Mouse (Mus musculus) myocyte (in vitro differentiated cells): Measurements from ENCODE around the gene Tex2. TPM values are rescaled to one million over a fixed set of nuclear protein-coding genes. Genes with fewer than 3 reads are reported as not detected.

ENCODE experiments used
- H3K27me3 ChIP-seq: one replicate; pipeline ENCODE4 v1.6.1; 2011; ENCODE audit not compliant: control insufficient read depth, insufficient read depth, insufficient read length
- H3K36me3 ChIP-seq: one replicate; pipeline ENCODE4 v1.6.1; 2011; ENCODE audit not compliant: control insufficient read depth, insufficient read depth
- H3K4me2 ChIP-seq: one replicate; pipeline ENCODE4 v1.6.1; 2011; ENCODE audit warnings: low read depth, control low read depth
- H3K4me3 ChIP-seq: one replicate; pipeline ENCODE4 v1.5.1; 2011; ENCODE audit warnings: mild to moderate bottlenecking, control low read depth, moderate library complexity
- H3K79me2 ChIP-seq: one replicate; pipeline ENCODE4 v1.6.1; 2011; ENCODE audit not compliant: control insufficient read depth, insufficient read depth
- H3ac ChIP-seq: one replicate; pipeline ENCODE4 v1.6.1; 2011; ENCODE audit not compliant: control insufficient read depth, insufficient read length
- CEBPB ChIP-seq: IDR thresholded peaks from 2 replicates; pipeline ENCODE4 v1.6.1; 2011; ENCODE audit warnings: mild to moderate bottlenecking, moderate library complexity; ENCODE audit not compliant: poor library complexity, insufficient read depth, severe bottlenecking
- E2F4 ChIP-seq: IDR thresholded peaks from one replicate; pipeline ENCODE4 v1.6.1; 2011; ENCODE audit warnings: mild to moderate bottlenecking, control low read depth, moderate library complexity; ENCODE audit not compliant: insufficient read depth
- MAX ChIP-seq: IDR thresholded peaks from one replicate; pipeline ENCODE4 v1.6.1; 2011; ENCODE audit warnings: low read depth, mild to moderate bottlenecking, control low read depth
- MYOD1 ChIP-seq, 3 experiments: IDR thresholded peaks; one replicate each; pipeline ENCODE4 v1.6.1; 2011; ENCODE audit warnings: control low read depth in 2 of 3, low read depth in 2 of 3, mild to moderate bottlenecking in 2 of 3, moderate library complexity in 1 of 3; ENCODE audit not compliant: insufficient read length in 2 of 3, control insufficient read depth in 1 of 3
- MYOG ChIP-seq, 3 experiments: IDR thresholded peaks; one replicate each; pipeline ENCODE4 v1.6.1; 2011; ENCODE audit warnings: control low read depth in 2 of 3, low read depth in 2 of 3, mild to moderate bottlenecking in 2 of 3; ENCODE audit not compliant: insufficient read length in 2 of 3, control insufficient read depth in 1 of 3, insufficient read depth in 1 of 3
- POLR2A ChIP-seq: IDR thresholded peaks from one replicate; pipeline ENCODE4 v1.6.1; 2011; ENCODE audit warnings: low read depth, mild to moderate bottlenecking, control low read depth, moderate library complexity; ENCODE audit not compliant: insufficient read length
- POLR2AphosphoS2 ChIP-seq: IDR thresholded peaks from one replicate; pipeline ENCODE4 v1.6.1; 2011; ENCODE audit warnings: low read depth, control low read depth; ENCODE audit not compliant: insufficient read length
- REST ChIP-seq: IDR thresholded peaks from one replicate; pipeline ENCODE4 v1.6.1; 2011; ENCODE audit warnings: mild to moderate bottlenecking, control low read depth, moderate library complexity; ENCODE audit not compliant: insufficient read depth, insufficient read length
- SRF ChIP-seq: IDR thresholded peaks from one replicate; pipeline ENCODE4 v1.6.1; 2011; ENCODE audit warnings: low read depth; ENCODE audit not compliant: control insufficient read depth, insufficient read length
- TCF12 ChIP-seq: IDR thresholded peaks from one replicate; pipeline ENCODE4 v1.6.1; 2011; ENCODE audit warnings: mild to moderate bottlenecking, control low read depth; ENCODE audit not compliant: poor library complexity, insufficient read depth, severe bottlenecking
- TCF3 ChIP-seq: IDR thresholded peaks from one replicate; pipeline ENCODE4 v1.6.1; 2011; ENCODE audit warnings: low read depth, control low read depth; ENCODE audit not compliant: insufficient read length
- USF1 ChIP-seq: IDR thresholded peaks from one replicate; pipeline ENCODE4 v1.6.1; 2011; ENCODE audit warnings: low read depth, mild to moderate bottlenecking, control low read depth, moderate library complexity
- polyA plus RNA-seq: library from polyadenylated mRNA; unstranded; fragments of >200 nt; fragmentation: generic; extraction: Trizol; gene quantifications from one replicate; pipeline ENCODE4 v1.2.1, GENCODE M21; 2012; ENCODE audit warnings: missing spikeins

Gene Tex2
- polyA plus RNA-seq, 1 experiment = 7.0 TPM

DNA sequence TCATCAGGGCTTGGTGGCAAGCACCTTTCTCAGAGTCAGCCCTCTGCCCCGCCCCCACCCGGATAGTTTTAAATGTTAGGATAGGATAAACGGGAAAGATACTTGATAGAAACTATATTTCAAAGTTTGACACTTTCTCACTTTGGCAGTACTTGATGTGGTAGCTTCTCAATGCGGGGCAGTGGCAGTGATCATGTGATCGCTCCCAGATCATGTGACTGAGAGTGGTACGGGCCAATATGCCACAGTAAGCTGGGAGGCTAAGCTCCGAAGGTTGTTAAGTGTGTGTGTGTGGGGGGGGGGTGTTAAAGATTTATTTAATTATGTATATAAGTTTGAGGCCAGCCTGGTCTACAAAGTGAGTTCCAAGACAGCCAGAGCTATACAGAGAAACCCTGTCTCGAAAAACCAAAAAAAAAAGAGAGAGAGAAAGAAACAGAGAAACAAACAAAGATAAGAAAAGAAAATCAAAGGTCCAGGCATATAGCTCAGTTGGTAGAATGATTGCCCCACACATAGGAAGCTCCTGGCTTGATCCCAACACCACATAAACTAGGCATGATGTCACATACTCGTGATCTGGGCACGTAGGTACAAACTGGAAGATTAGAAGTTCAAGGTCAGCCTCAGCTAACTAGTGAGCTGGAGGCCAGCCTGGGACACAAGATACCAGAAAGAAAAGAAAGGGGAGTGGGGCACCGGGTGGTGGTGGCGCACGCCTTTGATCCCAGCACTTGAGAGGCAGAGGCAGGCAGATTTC, 4.8 kb upstream of the Tex2 start:
- Histone ChIP-seq H3K27me3 (peaks cover 21% of the 10 kb centered on the region), H3K4me3 (no peak overlapping the region), H3K4me2 (no peak overlapping the region), H3K36me3 (no peaks in the 10 kb centered on the region), H3K79me2 (no peaks in the 10 kb centered on the region), H3ac (no peak overlapping the region)
- TF ChIP-seq MAX (no peak), USF1 (peak; percentile 41)

DNA sequence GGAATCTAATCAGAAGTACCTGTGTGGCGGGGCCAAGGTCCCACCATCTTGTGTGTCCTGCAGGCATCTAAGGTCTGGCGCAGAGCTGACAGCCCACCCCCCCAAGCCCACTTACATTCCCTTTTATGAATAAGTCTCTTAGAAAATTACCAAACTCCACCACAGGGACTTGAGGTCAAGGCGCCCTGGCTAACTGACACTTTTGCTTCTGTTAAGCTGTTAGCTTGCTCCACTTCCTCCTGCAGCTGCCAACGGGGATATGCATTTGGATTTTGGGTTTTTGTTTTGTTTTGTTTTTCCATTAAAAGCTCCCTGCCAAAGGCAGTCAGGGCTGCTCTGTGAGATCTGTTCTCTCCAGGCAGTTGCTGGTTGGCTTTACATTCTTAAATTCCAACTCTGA, 2.3 kb upstream of the Tex2 start:
- Histone ChIP-seq H3K4me2 (no peak overlapping the region), H3K79me2 (peaks cover 7% of the 10 kb centered on the region), H3ac (no peak overlapping the region), H3K27me3 (peaks cover 15% of the 10 kb centered on the region), H3K4me3 (no peak overlapping the region), H3K36me3 (no peaks in the 10 kb centered on the region)
- TF ChIP-seq MAX = no peak
- TF ChIP-seq POLR2A = no peak
- TF ChIP-seq POLR2AphosphoS2 = no peak
- TF ChIP-seq USF1 = no peak
- no peak for TF ChIP-seq TCF12
- no peak for TF ChIP-seq MYOG (IDR thresholded peaks at IDR 0.05; ENCODE audit: control insufficient read depth in 1 of 3, insufficient read depth in 1 of 3, insufficient read length in 2 of 3, low read depth in 2 of 3)
- TF ChIP-seq REST = no peak
- TF ChIP-seq MYOD1 (IDR thresholded peaks at IDR 0.05; ENCODE audit: control insufficient read depth in 1 of 3, insufficient read length in 2 of 3, low read depth in 2 of 3) = no peak
- TF ChIP-seq SRF = no peak
- no peak for TF ChIP-seq E2F4
- no peak for TF ChIP-seq TCF3
- TF ChIP-seq CEBPB = no peak

DNA sequence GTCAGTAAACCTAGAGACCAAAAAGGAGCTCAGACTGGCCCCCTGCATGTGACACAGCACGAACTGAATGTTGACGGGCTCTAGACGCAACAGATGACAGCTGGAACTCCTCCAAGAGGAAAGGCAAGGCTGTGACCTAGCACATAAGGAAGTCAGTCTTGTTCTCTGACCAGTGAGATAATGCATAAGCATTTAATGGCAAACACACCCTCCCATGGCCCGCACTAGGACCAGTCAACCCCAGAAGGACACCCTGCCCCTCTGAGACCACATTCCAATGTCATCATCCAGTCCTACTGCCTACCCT, 1.1 kb upstream of the Tex2 start:
- Histone ChIP-seq H3K79me2 (peaks cover 11% of the 10 kb centered on the region), H3K27me3 (peaks cover 3% of the 10 kb centered on the region), H3ac (no peak overlapping the region), H3K4me3 (no peak overlapping the region), H3K4me2 (no peak overlapping the region), H3K36me3 (no peaks in the 10 kb centered on the region)
- TF ChIP-seq SRF (no peak), POLR2AphosphoS2 (no peak), TCF3 (no peak), MYOD1 (IDR thresholded peaks at IDR 0.05; ENCODE audit: control insufficient read depth in 1 of 3, insufficient read length in 2 of 3, low read depth in 2 of 3) (no peak), USF1 (no peak), CEBPB (no peak), MAX (no peak), E2F4 (no peak), POLR2A (no peak), REST (no peak), TCF12 (no peak), MYOG (IDR thresholded peaks at IDR 0.05; ENCODE audit: control insufficient read depth in 1 of 3, insufficient read depth in 1 of 3, insufficient read length in 2 of 3, low read depth in 2 of 3) (no peak)

DNA sequence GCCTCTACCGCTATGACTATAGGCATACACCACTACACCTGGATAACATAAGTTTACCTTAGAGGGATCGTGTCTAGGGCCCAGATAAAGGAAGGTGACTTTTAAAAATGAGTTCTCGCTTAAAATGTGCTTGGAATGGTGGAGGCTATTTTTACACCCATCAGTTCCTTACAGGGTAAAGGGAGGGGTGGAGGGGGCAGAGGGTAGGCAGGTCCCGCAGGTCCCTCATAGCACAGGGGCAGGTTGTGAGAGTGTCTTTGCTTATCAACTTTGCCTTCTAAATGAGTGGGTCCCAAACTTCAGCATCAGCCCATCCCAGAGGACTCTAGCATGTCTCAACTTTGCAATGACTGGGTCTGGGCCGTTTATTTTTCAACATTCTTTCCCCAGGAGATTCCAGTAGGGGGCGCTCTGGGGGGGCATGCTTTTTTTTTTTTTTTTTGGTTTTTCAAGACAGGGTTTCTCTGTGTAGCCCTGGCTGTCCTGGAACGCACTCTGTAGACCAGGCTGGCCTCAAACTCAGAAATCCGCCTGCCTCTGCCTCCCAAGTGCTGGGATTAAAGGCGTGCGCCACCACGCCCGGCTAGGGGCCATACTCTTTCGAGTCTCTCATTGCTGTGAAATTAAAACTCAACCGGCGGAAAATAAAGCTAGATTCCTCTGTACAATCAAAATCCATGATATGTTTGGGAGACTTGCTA, 565 bp upstream of the Tex2 start:
- Histone ChIP-seq H3ac (no peak overlapping the region), H3K36me3 (no peaks in the 10 kb centered on the region), H3K4me2 (peak overlapping the region; percentile 99), H3K79me2 (peaks cover 11% of the 10 kb centered on the region), H3K27me3 (no peaks in the 10 kb centered on the region), H3K4me3 (peak overlapping the region; percentile 57)
- no peak for TF ChIP-seq MYOD1 (IDR thresholded peaks at IDR 0.05; ENCODE audit: control insufficient read depth in 1 of 3, insufficient read length in 2 of 3, low read depth in 2 of 3)
- TF ChIP-seq TCF12 = no peak
- TF ChIP-seq CEBPB = no peak
- TF ChIP-seq USF1 = no peak
- no peak for TF ChIP-seq MYOG (IDR thresholded peaks at IDR 0.05; ENCODE audit: control insufficient read depth in 1 of 3, insufficient read depth in 1 of 3, insufficient read length in 2 of 3, low read depth in 2 of 3)
- no peak for TF ChIP-seq MAX
- TF ChIP-seq SRF = no peak
